Mouse (Mus musculus) embryonic facial prominence, embryonic 15.5 days (tissue): Measurements from ENCODE around the gene Ngf. TPM values are rescaled to one million over a fixed set of nuclear protein-coding genes. Genes with fewer than 3 reads are reported as not detected.

Experiments used
- ATAC-seq: fragments of 200-750 bp; cut with Nextera tagmentation; 2 replicates; pipeline ENCODE4 v1.8.0; 2017; ENCODE audit warnings: low read depth, moderate TSS enrichment; ENCODE audit not compliant: insufficient number of reproducible peaks, low FRiP score, low TSS enrichment
- H3K27ac ChIP-seq: fragments of 300-500 bp; sonication (generic); replicated peaks from 2 replicates; pipeline ENCODE4 v1.5.1; 2015; ENCODE audit warnings: mild to moderate bottlenecking, inconsistent platforms
- H3K27me3 ChIP-seq: fragments of 300-500 bp; sonication (generic); 2 replicates; pipeline ENCODE4 v1.6.1; 2015; ENCODE audit warnings: inconsistent platforms
- H3K36me3 ChIP-seq: fragments of 300-500 bp; sonication (generic); 2 replicates; pipeline ENCODE4 v1.6.1; 2015; ENCODE audit warnings: mild to moderate bottlenecking, inconsistent platforms
- H3K4me1 ChIP-seq: fragments of 300-500 bp; sonication (generic); 2 replicates; pipeline ENCODE4 v1.6.1; 2015; ENCODE audit warnings: inconsistent platforms
- H3K4me2 ChIP-seq: fragments of 300-500 bp; sonication (generic); replicated peaks from 2 replicates; pipeline ENCODE4 v1.6.1; 2015; ENCODE audit warnings: mild to moderate bottlenecking, inconsistent platforms
- H3K4me3 ChIP-seq: fragments of 300-500 bp; sonication (generic); replicated peaks from 2 replicates; pipeline ENCODE4 v1.5.1; 2015; ENCODE audit warnings: mild to moderate bottlenecking, inconsistent platforms
- H3K9ac ChIP-seq: fragments of 300-500 bp; sonication (generic); 2 replicates; pipeline ENCODE4 v1.6.1; 2015; ENCODE audit warnings: inconsistent platforms
- H3K9me3 ChIP-seq: fragments of 300-500 bp; sonication (generic); replicated peaks from 2 replicates; pipeline ENCODE4 v1.6.1; 2016; ENCODE audit warnings: inconsistent platforms
- WGBS: fragments of 180-500 bp; shearing (Covaris S2); methylation state at CpG from one replicate; pipeline ENCODE4 v1.1.7; 2015; 5-methylcytosine and 5-hydroxymethylcytosine counted together
- polyA plus RNA-seq: library from polyadenylated mRNA; unstranded; fragments of >200 nt; fragmentation: Nextera tagmentation; extraction: Ambion mirVana; gene quantifications from 2 replicates; pipeline ENCODE4 v1.2.1, GENCODE M21; 2015

Gene Ngf
- polyA plus RNA-seq, 1 experiment from 2014 or later, result 9.7 TPM

DNA sequence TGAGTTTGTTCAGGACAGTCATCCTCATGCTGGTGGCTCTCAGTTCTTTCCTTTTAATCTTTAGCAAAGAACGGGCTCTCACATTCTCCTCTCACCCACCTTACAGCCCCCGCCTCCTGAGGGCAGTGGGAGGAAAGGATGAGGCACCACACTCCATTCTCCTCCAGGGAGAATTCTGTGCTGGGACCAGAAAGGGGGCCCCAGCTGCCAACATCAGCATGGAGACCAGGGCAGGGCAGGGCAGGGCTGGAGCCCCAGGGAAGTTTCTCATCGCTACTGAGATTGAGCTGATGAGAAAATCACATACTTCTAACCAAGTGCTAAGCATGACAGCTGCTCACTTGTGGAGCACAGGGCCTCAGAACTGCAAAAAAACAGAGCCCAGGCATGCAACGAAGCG is 2.1 kb downstream of the Ngf start:
- Histone ChIP-seq H3K4me2 (peak overlapping the region; percentile 75), H3K27me3 (peaks cover 11% of the 10 kb centered on the region; the same call in 1 of the 2 replicates)

DNA sequence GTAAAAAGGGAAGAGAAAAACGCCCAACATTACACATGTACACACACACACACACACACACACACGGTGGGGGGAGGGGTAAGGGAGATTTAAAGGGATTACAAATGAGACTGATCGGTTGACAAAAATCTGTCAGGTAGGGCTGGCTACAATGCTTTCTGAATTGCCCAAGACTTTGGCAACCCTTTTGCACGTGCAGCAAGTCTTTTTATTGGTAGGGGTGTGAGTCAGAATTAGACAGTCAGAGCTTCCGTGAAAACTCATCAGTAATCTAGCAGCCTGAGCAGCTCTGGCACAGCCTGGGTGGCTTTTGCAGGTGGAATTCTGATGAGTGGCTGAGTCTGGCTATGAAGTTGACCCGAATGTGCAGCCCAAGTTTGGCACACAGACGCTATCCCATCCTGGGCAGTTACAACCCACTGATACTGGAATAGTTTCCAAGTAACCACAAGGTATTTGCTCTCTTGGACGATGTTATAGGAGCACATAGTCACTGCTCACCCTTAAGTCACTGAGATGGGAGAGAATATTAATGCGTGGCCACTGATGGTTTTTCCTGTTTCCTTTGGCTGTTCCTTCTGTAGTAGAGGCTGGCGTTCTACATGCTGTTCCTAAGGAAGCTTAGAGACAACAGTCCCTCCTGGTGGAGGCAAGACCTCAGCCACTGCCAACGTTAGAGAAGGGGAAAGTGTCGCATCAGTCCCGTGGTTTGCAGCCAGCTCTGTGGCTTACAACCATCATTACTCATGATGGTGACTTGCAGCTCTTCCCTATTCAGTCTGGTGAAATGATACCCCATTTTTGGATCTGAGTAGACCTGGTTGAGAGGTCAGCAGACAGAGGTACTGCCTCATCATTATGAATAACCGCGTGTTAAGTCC is 4.8 kb downstream of the Ngf start:
- H3K9me3 ChIP-seq, result no peaks in the 10 kb centered on the region
- WGBS, result 72% methylated on average over 15 of the region's 15 CpGs
- no peak overlapping the region for H3K4me2 ChIP-seq
- no peak overlapping the region for H3K4me3 ChIP-seq
- H3K4me1 ChIP-seq, result peaks cover 44% of the 10 kb centered on the region
- H3K27ac ChIP-seq, result no peak overlapping the region
- ATAC-seq, result no peak
- H3K9ac ChIP-seq, result no peak overlapping the region
- no peaks in the 10 kb centered on the region for H3K36me3 ChIP-seq
- peaks cover 11% of the 10 kb centered on the region; the same call in 1 of the 2 replicates for H3K27me3 ChIP-seq

More for the DNA sequence above, 2.1 kb downstream of the Ngf start:
- Histone ChIP-seq H3K4me1 (peaks cover 43% of the 10 kb centered on the region), H3K36me3 (no peaks in the 10 kb centered on the region), H3K9ac (no peak overlapping the region), H3K27ac (0 out of 2 replicates have a peak overlapping the region, but pooled peaks have one; percentile 11), H3K9me3 (no peaks in the 10 kb centered on the region), H3K4me3 (peak overlapping the region; percentile 54)
- WGBS, result 32% methylated on average over 5 of the region's 5 CpGs
- ATAC-seq, result no peak

DNA sequence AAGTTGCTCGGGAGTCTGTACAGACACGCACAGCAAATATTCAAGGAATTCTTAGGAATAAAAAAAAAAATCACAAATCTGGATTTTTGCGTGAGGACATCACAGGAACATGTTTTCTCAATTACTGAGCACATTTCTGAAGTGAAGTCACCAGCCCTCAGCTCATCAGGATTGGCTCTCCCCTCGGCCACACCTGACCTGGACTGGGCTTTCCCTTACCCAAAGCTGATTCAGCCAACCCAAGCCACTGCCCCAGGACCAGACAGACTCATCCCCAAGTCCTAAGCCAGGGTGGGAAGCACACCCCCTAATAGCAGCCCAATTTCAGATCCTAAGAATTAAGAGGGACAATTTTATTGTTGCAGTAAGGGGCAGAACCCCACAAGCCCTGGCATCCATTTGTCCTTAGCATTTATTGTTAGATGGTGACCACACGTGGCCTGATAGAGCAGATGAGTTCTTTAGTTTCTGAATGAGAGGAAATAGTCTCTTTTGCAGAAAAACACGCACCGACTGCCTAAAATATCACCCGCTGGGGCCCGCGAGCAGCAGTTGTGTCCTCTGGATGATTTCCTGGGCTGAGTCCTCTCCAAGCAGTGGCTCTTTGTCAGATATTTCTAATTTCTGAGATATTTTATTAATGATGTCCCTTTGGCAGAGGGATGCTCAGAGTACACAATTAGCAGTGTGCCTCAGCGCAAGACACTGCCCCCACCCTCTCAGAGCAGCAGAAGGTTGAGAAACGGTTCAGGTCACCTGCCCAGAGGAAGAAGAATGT is 8.4 kb downstream of the Ngf start:
- Histone ChIP-seq H3K9me3 (no peaks in the 10 kb centered on the region), H3K27me3 (no peaks in the 10 kb centered on the region), H3K36me3 (no peaks in the 10 kb centered on the region), H3K4me2 (no peak overlapping the region; the same call in 1 of the 2 replicates), H3K27ac (no peak overlapping the region), H3K9ac (no peak overlapping the region), H3K4me3 (no peak overlapping the region), H3K4me1 (peaks cover 9% of the 10 kb centered on the region; the same call in 1 of the 2 replicates)
- ATAC-seq, result no peak
- WGBS, result 55% methylated on average over 12 of the region's 12 CpGs

DNA sequence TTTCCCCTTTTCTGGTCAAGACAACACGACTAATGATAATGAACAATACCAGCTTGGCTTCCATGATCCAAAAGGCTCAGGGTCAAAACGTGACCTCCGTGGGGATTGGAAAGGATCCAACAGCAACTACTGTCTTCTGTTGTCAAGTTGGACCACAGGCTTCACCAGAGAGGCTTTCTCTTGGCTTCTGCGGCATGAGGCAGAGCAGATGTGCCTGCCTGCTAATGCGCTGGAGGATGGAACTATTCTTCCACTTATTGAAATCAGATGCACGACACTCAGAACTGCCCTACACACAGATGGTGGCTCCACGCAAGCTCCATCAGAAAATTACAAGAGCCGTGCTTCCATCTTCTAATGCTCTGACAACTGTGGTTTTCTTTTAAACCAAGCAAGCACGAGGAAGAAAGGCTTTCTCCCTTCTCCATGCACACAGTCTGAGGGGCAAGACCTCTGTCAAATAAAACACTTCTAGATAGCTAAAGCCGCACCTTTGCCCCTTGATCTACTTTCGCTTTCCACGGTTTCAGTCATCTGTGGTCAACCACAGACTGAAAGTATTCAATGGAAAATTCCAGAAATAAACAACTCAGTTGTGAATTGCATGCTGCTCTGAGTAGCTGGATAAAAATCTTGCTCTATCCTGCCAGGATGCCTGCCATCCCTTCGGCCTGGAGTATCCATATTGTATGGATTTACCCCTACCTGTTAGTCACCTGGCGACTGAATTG is 20.8 kb downstream of the Ngf start:
- Histone ChIP-seq H3K4me3 (no peak overlapping the region), H3K9me3 (no peaks in the 10 kb centered on the region), H3K9ac (no peak overlapping the region), H3K4me2 (peak overlapping the region; percentile 21), H3K27ac (peak overlapping the region; percentile 63), H3K4me1 (peaks cover 18% of the 10 kb centered on the region; the same call in 1 of the 2 replicates), H3K36me3 (no peaks in the 10 kb centered on the region), H3K27me3 (no peaks in the 10 kb centered on the region)
- peak; percentile 74; the same call in 1 of the 2 replicates for ATAC-seq
- 30% methylated on average over 14 of the region's 14 CpGs for WGBS

DNA sequence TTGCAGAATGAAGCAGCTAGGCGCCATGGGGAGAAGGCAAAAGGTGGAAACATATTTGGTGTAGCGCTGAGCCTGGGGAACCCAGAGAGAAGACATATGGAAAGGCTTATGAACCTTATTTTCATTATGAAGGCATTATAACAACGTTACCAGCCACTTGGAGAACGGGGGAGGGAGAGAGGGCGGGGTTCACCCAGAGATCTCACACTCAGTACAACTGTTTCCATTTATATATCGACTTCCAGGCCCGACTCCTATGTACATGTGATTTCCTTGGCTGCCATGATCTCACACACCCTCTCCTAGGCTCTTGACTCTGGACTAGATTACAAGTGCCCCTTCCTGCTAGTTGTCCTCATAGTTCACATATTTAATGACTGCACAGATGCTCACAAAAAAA is 28.4 kb downstream of the Ngf start:
- 37% methylated on average over 7 of the region's 7 CpGs for WGBS
- H3K27ac ChIP-seq, result no peak overlapping the region
- peak; percentile 19; the same call in 1 of the 2 replicates for ATAC-seq

DNA sequence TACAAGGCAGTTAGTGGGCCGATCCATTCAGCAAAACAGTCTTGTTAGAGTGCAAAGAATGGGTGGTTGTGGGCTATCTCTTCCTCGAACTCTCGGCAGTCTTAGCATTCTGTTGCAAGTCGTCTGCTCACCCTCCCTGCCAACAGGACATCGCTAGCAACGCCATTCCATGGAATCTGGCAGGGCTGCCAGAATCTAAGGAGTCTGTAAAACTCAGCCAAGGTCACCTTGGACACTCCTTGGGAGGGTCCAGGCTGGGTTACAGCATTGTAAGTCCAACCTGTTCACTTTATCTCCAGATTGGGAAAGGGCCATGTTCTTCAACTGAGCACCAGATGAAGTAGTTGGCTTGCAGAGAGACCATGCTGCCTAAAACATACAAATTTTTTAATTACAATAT is 29.2 kb downstream of the Ngf start:
- H3K9ac ChIP-seq, result no peak overlapping the region
- no peak for ATAC-seq

More for the DNA sequence above, 28.4 kb downstream of the Ngf start:
- peaks cover 17% of the 10 kb centered on the region for H3K4me1 ChIP-seq
- no peak overlapping the region for H3K4me2 ChIP-seq
- no peak overlapping the region for H3K9ac ChIP-seq
- no peaks in the 10 kb centered on the region for H3K9me3 ChIP-seq
- H3K36me3 ChIP-seq, result no peaks in the 10 kb centered on the region
- no peak overlapping the region for H3K4me3 ChIP-seq
- no peaks in the 10 kb centered on the region for H3K27me3 ChIP-seq

DNA sequence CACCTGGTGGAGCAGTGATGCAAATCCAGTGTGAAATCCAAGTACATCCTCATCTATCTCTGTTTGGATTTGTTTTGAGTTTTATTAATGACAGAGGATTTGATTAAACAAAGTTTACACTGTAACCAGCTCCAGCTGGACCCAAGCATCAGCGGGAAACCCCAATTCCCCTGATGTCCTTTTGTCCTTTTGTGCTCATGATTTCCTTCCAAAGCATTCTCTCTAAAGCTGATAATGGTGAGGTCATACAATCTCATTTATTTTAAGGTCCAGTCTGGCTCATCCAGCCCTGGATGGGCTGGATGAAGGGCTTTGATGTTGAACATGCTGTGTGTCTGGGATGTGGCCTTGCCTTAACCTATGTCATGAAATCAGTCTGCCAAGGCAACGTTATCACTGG is 30.3 kb downstream of the Ngf start:
- no peak for ATAC-seq
- no peaks in the 10 kb centered on the region for H3K36me3 ChIP-seq
- no peak overlapping the region for H3K4me3 ChIP-seq
- 70% methylated on average over 2 of the region's 2 CpGs for WGBS
- H3K4me2 ChIP-seq, result no peak overlapping the region
- no peaks in the 10 kb centered on the region for H3K9me3 ChIP-seq
- no peak overlapping the region for H3K27ac ChIP-seq
- H3K4me1 ChIP-seq, result peaks cover 17% of the 10 kb centered on the region; the same call in 1 of the 2 replicates
- no peak overlapping the region for H3K9ac ChIP-seq
- H3K27me3 ChIP-seq, result no peaks in the 10 kb centered on the region

More for the DNA sequence above, 29.2 kb downstream of the Ngf start:
- H3K36me3 ChIP-seq, result no peaks in the 10 kb centered on the region
- peaks cover 17% of the 10 kb centered on the region for H3K4me1 ChIP-seq
- no peak overlapping the region for H3K27ac ChIP-seq
- WGBS, result 86% methylated on average over 6 of the region's 6 CpGs
- no peaks in the 10 kb centered on the region for H3K9me3 ChIP-seq
- H3K4me3 ChIP-seq, result no peak overlapping the region
- no peaks in the 10 kb centered on the region for H3K27me3 ChIP-seq
- no peak overlapping the region for H3K4me2 ChIP-seq

DNA sequence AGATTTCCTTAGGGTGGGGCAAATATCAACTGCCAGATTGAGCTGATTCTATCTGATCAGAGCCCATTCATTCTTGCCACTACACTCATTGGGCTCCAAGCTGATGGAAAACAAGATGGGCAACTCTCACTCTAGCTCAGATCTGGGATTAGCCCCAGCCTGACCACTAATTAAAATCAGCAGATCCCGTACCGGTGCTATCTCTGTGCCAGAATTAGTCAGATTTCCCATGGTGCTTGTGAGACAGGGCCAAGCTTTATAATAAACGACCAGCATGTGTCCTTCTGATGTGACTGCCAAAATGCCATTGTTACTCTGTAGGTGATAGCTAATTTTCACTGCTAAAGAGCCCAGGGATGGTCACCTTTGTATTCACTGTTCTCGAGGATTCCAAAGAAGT is 31.5 kb downstream of the Ngf start:
- 70% methylated on average over 4 of the region's 4 CpGs for WGBS
- Histone ChIP-seq H3K9me3 (no peaks in the 10 kb centered on the region), H3K9ac (no peak overlapping the region), H3K36me3 (no peaks in the 10 kb centered on the region), H3K27me3 (no peaks in the 10 kb centered on the region), H3K27ac (no peak overlapping the region), H3K4me3 (no peak overlapping the region), H3K4me2 (no peak overlapping the region), H3K4me1 (peaks cover 29% of the 10 kb centered on the region)
- ATAC-seq, result no peak

DNA sequence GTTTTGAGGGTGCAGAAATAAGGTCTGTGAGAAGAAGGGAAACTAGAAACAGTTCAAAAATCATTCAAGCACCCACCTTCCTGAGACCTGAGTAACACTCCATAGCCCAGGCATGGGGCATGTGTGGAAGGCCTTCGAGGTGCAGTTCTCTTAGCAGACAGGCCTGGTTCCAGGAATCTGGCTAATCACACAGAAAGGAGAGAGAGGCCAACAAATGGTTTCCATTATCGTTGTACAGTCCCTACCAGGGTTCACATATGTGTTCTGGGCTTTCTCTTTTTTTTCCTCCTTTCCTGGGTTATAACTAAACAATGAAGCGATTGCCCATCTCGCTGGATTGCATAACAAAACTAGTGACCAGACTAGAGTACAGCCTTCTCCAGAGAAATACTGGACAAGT is 35.4 kb downstream of the Ngf start:
- WGBS, result 45% methylated on average over 4 of the region's 4 CpGs
- Histone ChIP-seq H3K9me3 (no peaks in the 10 kb centered on the region), H3K4me3 (no peak overlapping the region), H3K27me3 (no peaks in the 10 kb centered on the region), H3K4me1 (peaks cover 38% of the 10 kb centered on the region), H3K27ac (no peak overlapping the region), H3K9ac (no peak overlapping the region), H3K36me3 (no peaks in the 10 kb centered on the region), H3K4me2 (no peak overlapping the region)
- ATAC-seq, result no peak

DNA sequence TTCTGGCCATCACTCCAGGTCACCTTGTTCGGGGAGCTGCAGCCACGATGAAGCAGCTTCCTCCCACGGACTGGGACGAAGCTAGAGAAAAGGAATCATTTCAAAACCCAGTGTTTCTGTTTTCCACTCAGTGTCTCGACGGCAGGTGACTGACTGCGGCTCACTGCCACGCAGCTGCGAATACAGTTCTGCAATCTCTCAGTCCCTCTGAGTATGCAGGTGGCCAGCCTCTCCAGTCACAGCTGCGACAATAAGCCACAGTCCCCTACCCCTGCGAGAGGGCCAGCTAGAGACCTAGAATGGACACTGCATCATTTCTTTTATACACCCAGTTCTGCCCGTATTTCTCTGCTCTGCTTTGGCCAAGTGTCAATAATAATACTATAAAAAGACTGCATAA is 36.3 kb downstream of the Ngf start:
- H3K4me1 ChIP-seq, result peaks cover 38% of the 10 kb centered on the region
- 66% methylated on average over 12 of the region's 12 CpGs for WGBS
- H3K9me3 ChIP-seq, result no peaks in the 10 kb centered on the region
- H3K27me3 ChIP-seq, result no peaks in the 10 kb centered on the region
- H3K4me3 ChIP-seq, result no peak overlapping the region
- H3K27ac ChIP-seq, result peak overlapping the region; percentile 8; the same call in 1 of the 2 replicates
- ATAC-seq, result no peak
- H3K9ac ChIP-seq, result no peak overlapping the region
- H3K36me3 ChIP-seq, result no peaks in the 10 kb centered on the region
- no peak overlapping the region for H3K4me2 ChIP-seq
